In genomic region chr3:51387134-51387451, GRCm38 (mm10) we compare ENCODE assay signal across 24 mouse cellular contexts. TPM values are rescaled to one million over a fixed set of nuclear protein-coding genes. Genes with fewer than 3 reads are reported as not detected.
"Had no signal": no experiment of that assay in that cellular context is flagged by ENCODE, and none has a peak within 500 bp of the region (broad histone marks: within the 10 kb centered on the region; RNA-seq: fewer than 3 reads in every experiment).

No protein-coding gene starts in this region.

- H3K4me3 ChIP-seq: liver, embryonic 13.5 days; liver, embryonic 15.5 days; lung, embryonic 15.5 days; megakaryocyte, embryonic 14.5 days; midbrain, embryonic 13.5 days; midbrain, embryonic 15.5 days; neural tube, embryonic 13.5 days; neural tube, embryonic 15.5 days had no signal

- H3K36me3 ChIP-seq: liver, embryonic 13.5 days; liver, embryonic 15.5 days; lung, embryonic 15.5 days; midbrain, embryonic 13.5 days; midbrain, embryonic 15.5 days; neural tube, embryonic 13.5 days; neural tube, embryonic 15.5 days had no signal

- H3K9me3 ChIP-seq: liver, embryonic 13.5 days; liver, embryonic 15.5 days; lung, embryonic 15.5 days; megakaryocyte, embryonic 14.5 days; midbrain, embryonic 13.5 days; midbrain, embryonic 15.5 days; neural tube, embryonic 13.5 days; neural tube, embryonic 15.5 days had no signal

- H3K27ac ChIP-seq: liver, embryonic 15.5 days; lung, embryonic 15.5 days; macrophage; midbrain, embryonic 13.5 days; midbrain, embryonic 15.5 days; neural tube, embryonic 13.5 days; neural tube, embryonic 15.5 days had no signal

- ATAC-seq: midbrain, embryonic 13.5 days; midbrain, embryonic 15.5 days had no signal

- DNase-seq: liver, embryonic 13.5 days; liver, postnatal 0 days; lung, adult 2 months; lung, postnatal 14 days; lung, postnatal 36 days; right cerebral cortex, adult 18-20 months; right cerebral cortex, postnatal 25 days; right cerebral cortex, postnatal 4 days; spleen, adult 18-20 months; thymus, adult 18-20 months; thymus, postnatal 14 days; thymus, postnatal 36 days had no signal

- H3K27me3 ChIP-seq: liver, embryonic 13.5 days; midbrain, embryonic 15.5 days; neural tube, embryonic 15.5 days had no signal

- H3K4me2 ChIP-seq: lung, embryonic 15.5 days; midbrain, embryonic 11.5 days; midbrain, embryonic 13.5 days; midbrain, embryonic 15.5 days; neural tube, embryonic 13.5 days; neural tube, embryonic 15.5 days had no signal

- H3K9ac ChIP-seq: liver, embryonic 13.5 days; liver, embryonic 15.5 days; liver, postnatal 0 days; lung, embryonic 15.5 days; midbrain, embryonic 13.5 days; midbrain, embryonic 15.5 days; neural tube, embryonic 13.5 days; neural tube, embryonic 15.5 days had no signal

RNA-seq across cellular contexts. Expression of gene Mgarp, which starts 9.4 kb away (rescaled TPM):
- total RNA-seq: liver, adult 2 months; megakaryocyte progenitor cell, adult 5-6 weeks; monocyte, adult 5-6 weeks had no signal
- polyA plus RNA-seq: liver, adult 2 months; lung, adult 2 months; macrophage had no signal
